Mouse (Mus musculus): Measurements from ENCODE around the gene Tmem14c.

Gene Tmem14c

GRCm38 (mm10) chr13:41008946-41009345, 7.1 kb upstream of the Tmem14c start:
- no peak for DNase-seq (ENCODE audit: low spot score)

GRCm38 (mm10) chr13:41016797-41017405, 809 bp downstream of the Tmem14c start:
- DNase-seq (ENCODE audit: low spot score): peak; percentile 6

DNA sequence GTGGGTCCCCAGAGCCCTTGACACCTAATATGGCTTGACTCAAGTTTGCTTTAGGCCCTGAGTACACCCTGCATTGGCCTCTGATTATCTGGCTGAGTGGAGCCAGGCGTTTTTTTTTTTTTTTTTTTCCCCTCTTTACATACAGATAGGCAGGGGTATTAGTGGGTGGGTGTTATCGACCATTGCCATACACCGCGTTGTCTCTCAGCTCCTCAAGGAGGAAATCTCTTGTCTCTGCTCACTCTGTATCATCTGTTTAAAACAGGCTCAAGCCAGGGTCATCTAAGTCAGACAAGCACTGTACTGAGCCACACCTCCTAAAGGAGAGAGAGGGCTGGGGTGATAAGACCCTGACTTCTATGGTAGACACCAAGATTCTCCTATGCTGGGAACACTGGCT, 1.7 kb downstream of the Tmem14c start:
- DNase-seq (ENCODE audit: low spot score): no peak

DNA sequence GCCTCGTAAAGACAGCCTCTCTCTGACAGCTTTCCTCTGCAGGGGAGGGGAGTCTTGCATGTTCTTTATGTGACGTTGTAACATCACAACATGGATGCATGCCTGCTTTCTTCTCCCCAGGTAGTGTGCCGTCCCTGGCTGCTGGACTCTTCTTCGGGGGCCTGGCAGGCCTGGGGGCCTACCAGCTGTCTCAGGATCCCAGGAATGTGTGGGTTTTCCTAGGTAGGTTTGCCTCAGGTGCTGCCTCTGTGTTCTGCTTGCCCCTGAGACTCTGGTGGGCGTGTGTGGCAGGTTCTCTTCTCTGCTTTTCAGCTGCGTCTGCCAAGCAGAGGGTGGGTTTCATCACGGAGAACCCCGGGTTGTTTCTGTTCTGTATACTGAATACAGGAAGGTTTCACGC, 2.1 kb downstream of the Tmem14c start:
- DNase-seq (ENCODE audit: low spot score): no peak

DNA sequence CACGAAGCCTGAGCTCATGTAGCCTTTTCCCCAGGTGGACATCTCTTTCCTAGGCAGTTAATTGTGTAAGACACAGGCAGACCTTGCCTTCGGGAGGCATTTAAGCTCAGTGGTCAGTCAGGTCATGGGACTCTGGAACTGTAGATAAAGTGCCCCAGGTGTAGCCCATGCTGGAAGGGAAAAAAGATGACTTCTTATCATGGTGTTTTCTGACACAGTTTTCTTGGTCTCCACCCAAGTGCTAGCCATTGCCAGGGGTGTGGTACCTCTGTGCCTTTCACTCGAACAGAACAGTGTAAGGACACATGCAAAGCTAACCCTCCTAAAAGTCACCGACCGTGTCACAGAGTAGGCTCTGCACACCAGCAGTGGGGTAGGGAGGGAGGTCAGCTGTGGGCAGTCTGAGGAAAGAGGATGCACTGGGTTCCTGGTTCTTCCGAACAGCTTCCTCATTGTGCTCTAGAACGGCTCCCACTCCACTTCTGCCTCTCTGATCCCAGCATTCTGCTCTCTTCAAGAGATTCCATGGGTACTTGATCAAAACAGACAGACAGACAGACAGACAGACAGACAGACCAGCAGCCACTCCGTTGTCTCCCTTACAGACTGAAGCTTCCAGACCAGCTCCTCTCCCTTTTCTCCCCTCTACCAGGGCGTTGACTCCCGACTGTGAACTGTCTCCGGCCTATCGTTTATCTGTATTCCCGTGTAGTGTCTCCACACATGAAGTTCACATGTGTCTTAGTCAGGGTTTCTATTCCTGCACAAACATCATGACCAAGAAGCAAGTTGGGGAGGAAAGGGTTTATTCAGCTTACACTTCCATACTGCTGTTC, 2.9 kb downstream of the Tmem14c start:
- no peak for DNase-seq (ENCODE audit: low spot score)

DNA sequence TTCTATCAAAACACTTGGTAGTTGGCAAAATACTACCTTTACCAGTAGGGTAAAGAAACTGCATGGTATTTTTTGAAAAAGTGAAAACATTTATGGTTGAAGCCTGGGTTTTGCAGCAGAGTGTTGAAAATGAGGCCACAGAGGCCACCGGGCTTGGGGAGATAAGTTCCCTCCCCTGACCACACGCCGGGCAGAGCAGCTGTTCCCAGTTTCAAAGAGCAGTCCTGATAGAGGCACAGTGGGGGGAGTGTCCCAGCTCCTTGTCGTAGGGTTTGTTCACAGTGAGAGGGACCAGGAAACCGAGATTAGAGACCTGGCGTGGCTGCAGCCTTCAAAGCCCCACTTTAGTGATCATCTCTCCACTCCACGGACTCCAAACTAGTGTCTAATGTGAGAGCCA, 4.4 kb downstream of the Tmem14c start:
- no peak for DNase-seq (ENCODE audit: low spot score)

- DNase-seq (ENCODE audit: low spot score): no peak
Observed at GRCm38 (mm10) chr13:41021607-41022006, 5.5 kb downstream of the Tmem14c start.

GRCm38 (mm10) chr13:41022099-41022498, 6.0 kb downstream of the Tmem14c start:
- DNase-seq (ENCODE audit: low spot score): no peak

DNA sequence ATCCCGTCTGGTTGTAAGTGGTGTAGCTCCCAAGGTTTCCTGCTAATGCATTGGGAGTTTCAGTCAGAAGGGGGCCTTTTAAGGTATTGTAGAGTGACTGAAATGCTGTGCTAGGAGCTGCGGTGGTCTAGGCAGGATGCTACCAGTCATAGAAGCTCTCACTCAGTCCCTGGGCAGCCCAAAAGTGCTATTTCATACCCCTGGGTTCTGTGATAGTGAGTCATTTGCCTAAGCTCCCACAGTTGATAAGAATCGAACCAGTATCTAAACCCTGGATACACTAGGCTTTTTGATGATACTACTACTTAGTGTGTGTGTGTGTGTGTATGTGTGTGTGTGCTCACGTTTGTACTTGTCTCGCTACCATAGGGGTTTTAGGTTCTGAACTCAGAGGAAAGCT, 14.0 kb downstream of the Tmem14c start:
- DNase-seq (ENCODE audit: low spot score): no peak

DNA sequence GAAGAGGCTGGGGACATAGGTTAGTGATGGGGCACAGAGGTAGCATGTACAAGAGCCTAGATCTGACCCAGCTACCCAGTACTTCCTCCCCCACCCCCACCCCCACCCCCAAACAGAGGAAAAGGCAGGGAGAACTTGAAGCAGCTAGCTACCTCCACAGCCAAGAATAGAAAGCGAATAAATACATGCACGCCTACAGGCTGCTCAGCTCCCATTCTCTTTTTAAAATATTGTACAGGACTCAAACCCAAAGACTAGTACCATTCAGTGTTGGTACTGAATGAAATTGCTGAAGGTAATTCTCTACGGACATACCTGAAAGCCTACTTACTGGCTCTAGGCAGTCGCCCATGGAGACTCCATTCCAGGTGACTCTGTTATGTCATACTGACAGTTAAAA, 26.4 kb downstream of the Tmem14c start:
- DNase-seq (ENCODE audit: low spot score): no peak

DNA sequence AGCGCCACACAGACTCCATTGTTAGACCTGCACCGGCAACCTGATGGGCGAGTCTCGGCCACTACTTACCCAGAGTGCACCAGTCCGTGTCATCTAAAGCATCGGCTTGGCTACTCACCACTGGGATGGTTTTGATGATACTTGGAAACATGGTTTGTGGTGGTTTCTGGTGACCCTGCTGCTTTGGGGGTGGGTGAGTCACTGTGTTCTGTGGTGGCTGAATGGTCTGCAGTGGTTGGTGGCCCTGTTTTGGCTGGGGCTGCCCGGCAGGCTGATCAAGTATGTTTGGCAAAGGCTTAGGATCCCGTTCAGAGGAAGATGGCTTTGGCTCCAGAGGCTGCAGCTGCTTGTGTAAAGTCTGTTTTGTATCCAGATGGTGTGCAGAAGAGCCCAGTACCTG, 29.8 kb downstream of the Tmem14c start:
- no peak for DNase-seq (ENCODE audit: low spot score)

DNA sequence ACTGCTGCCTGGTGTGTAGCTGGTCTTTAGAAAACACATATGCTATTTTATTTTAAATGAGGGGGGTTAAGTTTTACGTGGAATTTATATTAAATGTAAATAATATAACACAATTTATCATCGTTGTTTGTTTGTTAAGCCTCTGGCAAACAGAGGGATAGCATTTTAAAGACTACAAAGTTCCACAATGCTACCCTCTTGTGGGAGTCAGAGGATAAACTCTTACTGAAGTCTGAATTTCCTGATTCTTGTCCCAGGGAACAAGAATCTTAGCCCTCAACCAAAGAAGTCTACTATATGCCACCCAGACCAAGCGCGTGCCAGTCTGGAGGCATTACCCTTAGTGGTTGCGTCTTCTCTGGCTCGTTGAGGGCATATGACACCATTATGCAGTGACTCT, 31.2 kb downstream of the Tmem14c start:
- DNase-seq (ENCODE audit: low spot score): no peak

- DNase-seq (ENCODE audit: low spot score): no peak
Observed at GRCm38 (mm10) chr13:41051965-41052364, 35.9 kb downstream of the Tmem14c start.

DNA sequence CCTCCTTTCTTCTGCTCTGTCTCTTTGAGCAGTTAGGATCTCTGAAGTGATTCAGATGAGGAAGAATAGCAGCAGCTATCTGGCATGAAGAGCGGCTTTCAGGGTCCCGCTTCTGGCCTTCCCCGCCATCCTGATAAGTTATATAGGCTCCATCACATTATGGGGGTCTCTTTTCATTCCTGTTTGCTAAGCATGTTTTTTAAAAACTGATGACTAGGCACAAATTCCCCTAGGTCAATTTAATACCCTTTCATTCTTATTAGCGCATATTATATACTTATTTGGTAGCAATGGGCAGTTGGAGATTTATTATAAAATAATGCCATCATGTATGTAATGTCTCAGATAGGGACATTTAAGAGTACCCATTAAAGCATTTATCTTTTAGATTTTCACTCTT, 51.5 kb downstream of the Tmem14c start:
- DNase-seq (ENCODE audit: low spot score): no peak

DNA sequence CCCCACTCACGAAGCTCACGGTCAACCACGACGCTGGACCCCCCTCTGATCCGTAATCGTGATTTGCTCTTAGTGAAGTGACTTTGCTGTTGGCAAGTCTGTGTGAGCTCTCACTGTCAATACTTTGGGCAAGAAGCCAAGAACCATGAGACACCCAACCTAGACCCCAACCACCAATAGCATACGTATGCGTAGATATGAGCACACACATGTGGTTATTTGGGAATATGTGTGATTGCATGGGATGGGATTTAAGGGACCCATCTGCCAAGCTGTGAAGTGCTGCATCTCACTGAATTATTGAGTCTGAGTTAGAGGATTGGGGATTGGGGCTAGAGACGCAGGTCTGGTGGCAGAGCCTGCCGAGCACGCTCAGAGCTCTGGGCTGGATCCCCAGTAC, 55.5 kb downstream of the Tmem14c start:
- DNase-seq (ENCODE audit: low spot score): no peak
